Mouse (Mus musculus) heart, adult 2 months (tissue): Measurements from ENCODE around the gene Slco3a1.

Experiments
- CTCF ChIP-seq: fragments of 200-600 bp; IDR thresholded peaks from 2 replicates; pipeline ENCODE4 v1.8.1; 2022; ENCODE audit warnings: antibody characterized with exemption, mild to moderate bottlenecking, moderate library complexity
- POLR2A ChIP-seq: fragments of 200-500 bp; IDR thresholded peaks from 2 replicates; pipeline ENCODE4 v1.6.1; 2011; ENCODE audit warnings: mild to moderate bottlenecking, low read depth, low read length, control low read depth; ENCODE audit not compliant: insufficient read depth

- TF ChIP-seq CTCF (no peak), POLR2A (no peak)
These were observed 32.3 kb downstream of the Slco3a1 start for GRCm38 (mm10) chr7:74522260-74522659.
